Mouse (Mus musculus) lung, postnatal 0 days (tissue): ENCODE measurements around the gene Syde1. TPM values are rescaled to one million over a fixed set of nuclear protein-coding genes. Genes with fewer than 3 reads are reported as not detected.

Experiments used
- ATAC-seq: fragments of 200-750 bp; cut with Nextera tagmentation; 2 replicates; pipeline ENCODE4 v1.8.0; 2017; ENCODE audit warnings: moderate library complexity
- DNase-seq: peaks from one replicate; pipeline ENCODE4 v3.0.0-alpha.2; 2016; ENCODE audit warnings: low spot score
- H3K27ac ChIP-seq: fragments of 300-500 bp; sonication (generic); 2 replicates; pipeline ENCODE4 v1.5.1; 2014; ENCODE audit warnings: antibody characterized with exemption, mild to moderate bottlenecking, low read length, mixed read lengths
- H3K27me3 ChIP-seq: fragments of 300-500 bp; sonication (generic); replicated peaks from 2 replicates; pipeline ENCODE4 v1.6.1; 2014; ENCODE audit warnings: low read length, mixed read lengths; ENCODE audit not compliant: insufficient read depth
- H3K36me3 ChIP-seq: fragments of 300-500 bp; sonication (generic); 2 replicates; pipeline ENCODE4 v1.6.1; 2014; ENCODE audit warnings: low read length, mixed read lengths; ENCODE audit not compliant: insufficient read depth
- H3K4me1 ChIP-seq: fragments of 300-500 bp; sonication (generic); 2 replicates; pipeline ENCODE4 v1.6.1; 2014; ENCODE audit warnings: antibody characterized with exemption, low read depth, low read length, mixed read lengths; ENCODE audit not compliant: insufficient read depth
- H3K4me2 ChIP-seq: fragments of 300-500 bp; sonication (generic); replicated peaks from 2 replicates; pipeline ENCODE4 v1.6.1; 2014; ENCODE audit warnings: low read depth, mild to moderate bottlenecking, low read length, moderate library complexity, mixed read lengths
- H3K4me3 ChIP-seq: fragments of 300-500 bp; sonication (generic); 2 replicates; pipeline ENCODE4 v1.5.1; 2014; ENCODE audit warnings: low read depth, low read length
- H3K9ac ChIP-seq: fragments of 300-500 bp; sonication (generic); replicated peaks from 2 replicates; pipeline ENCODE4 v1.6.1; 2014; ENCODE audit warnings: low read depth, mild to moderate bottlenecking
- H3K9me3 ChIP-seq: fragments of 300-500 bp; sonication (generic); 2 replicates; pipeline ENCODE4 v1.6.1; 2016; ENCODE audit warnings: low read length, mixed read lengths
- CTCF ChIP-seq: IDR thresholded peaks from 2 replicates; pipeline ENCODE4 v1.5.1; 2016; ENCODE audit warnings: antibody characterized with exemption, mild to moderate bottlenecking
- EP300 ChIP-seq: IDR thresholded peaks from 2 replicates; pipeline ENCODE4 v1.6.1; 2016; ENCODE audit warnings: antibody characterized with exemption, mild to moderate bottlenecking, control low read depth
- WGBS: fragments of 180-500 bp; shearing (Covaris S2); extraction: QIAGEN DNeasy Blood & Tissue Kit; methylation state at CpG from one replicate; pipeline ENCODE4 v1.1.7; 2014; 5-methylcytosine and 5-hydroxymethylcytosine counted together
- polyA plus RNA-seq: library from polyadenylated mRNA; unstranded; fragments of >200 nt; fragmentation: Nextera tagmentation; extraction: Ambion mirVana; gene quantifications from 2 replicates; pipeline ENCODE4 v1.2.1, GENCODE M21; 2015

Syde1 gene
- polyA plus RNA-seq, 1 experiment from 2014 or later: 16.1 TPM

DNA sequence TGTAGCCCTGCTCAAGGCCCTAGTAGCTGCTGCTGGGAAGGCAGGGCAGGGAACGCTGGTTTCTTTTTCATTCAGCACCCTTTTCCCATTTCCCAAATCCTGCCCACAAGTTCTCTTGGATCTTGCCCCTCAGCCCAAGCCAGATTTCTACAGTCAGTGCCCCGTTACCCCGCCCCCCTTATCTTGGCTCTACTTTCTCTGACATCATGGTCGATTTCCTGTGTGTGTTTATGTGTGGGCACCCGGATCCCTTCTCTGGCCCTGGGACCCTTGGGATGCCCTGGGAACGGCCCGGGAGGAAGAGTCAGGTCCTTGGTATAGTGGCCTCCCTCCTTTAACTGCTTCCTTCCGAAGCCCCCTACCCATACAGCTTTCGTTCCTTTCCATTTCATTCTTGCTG is 1.0 kb downstream of the Syde1 start:
- 13% methylated on average over 9 of the region's 9 CpGs for WGBS
- Histone ChIP-seq H3K4me3 (peak overlapping the region; percentile 84), H3K27ac (peak overlapping the region; percentile 92), H3K27me3 (no peaks in the 10 kb centered on the region), H3K4me1 (0 out of 2 replicates have a peak, but pooled peaks cover 11% of the 10 kb centered on the region), H3K9ac (peak overlapping the region; percentile 91), H3K4me2 (peak overlapping the region; percentile 78), H3K36me3 (peaks cover 29% of the 10 kb centered on the region), H3K9me3 (no peaks in the 10 kb centered on the region)
- ATAC-seq (peak; percentile 72), DNase-seq (peak; percentile 72)
- TF ChIP-seq CTCF (no peak), EP300 (0 out of 2 replicates have a peak, but pooled peaks have one; percentile 4)

DNA sequence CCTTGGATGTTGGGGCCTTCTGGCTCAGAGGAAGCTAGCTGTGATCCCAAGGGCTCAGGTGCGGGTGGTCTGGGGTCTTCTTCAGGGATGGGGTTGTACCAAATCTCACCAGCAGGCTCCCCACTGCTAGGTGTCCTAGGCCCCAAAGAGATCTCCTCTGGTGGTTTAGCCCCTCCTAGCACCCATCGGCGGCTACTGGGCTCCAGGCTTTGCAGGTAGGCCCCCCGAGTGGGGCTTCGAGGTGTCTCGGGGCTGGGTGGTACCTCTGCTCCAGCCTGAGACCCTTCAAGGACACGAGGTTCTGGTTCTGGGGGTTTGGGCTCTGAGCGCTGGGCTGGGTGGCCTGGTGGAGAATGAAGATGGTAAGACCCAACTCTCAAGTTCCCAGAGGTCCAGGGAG is 1.9 kb downstream of the Syde1 start:
- Histone ChIP-seq H3K27ac (0 out of 2 replicates have a peak overlapping the region, but pooled peaks have one; percentile 92), H3K9me3 (no peaks in the 10 kb centered on the region), H3K27me3 (no peaks in the 10 kb centered on the region), H3K36me3 (peaks cover 36% of the 10 kb centered on the region), H3K9ac (no peak overlapping the region), H3K4me2 (peak overlapping the region; percentile 78; the same call in 1 of the 2 replicates), H3K4me1 (0 out of 2 replicates have a peak, but pooled peaks cover 11% of the 10 kb centered on the region), H3K4me3 (no peak overlapping the region)
- WGBS: 92% methylated on average over 8 of the region's 8 CpGs
- no peak for TF ChIP-seq EP300
- TF ChIP-seq CTCF: no peak
- no peak for ATAC-seq
- no peak for DNase-seq

DNA sequence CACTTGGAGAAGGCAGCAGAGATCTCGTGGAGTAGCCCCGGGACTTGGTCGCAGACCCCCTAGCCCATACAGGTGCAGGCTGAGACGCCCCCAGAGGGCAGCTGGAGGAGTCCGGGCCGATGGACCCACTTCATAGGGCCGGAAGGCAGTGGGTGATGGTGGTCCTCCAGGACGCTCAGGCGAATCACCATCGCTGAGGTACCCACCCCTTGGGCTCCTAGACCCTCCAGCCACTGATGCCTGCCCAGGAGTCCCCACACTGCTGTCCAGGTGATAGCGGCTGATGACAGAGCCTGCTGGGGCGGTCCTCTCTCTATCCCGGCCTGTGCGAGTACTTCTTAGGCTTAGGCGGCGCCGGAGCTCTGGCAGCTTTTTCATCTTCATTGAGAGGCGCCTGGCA is 2.5 kb downstream of the Syde1 start:
- H3K9ac ChIP-seq: no peak overlapping the region
- 0 out of 2 replicates have a peak, but pooled peaks cover 11% of the 10 kb centered on the region for H3K4me1 ChIP-seq
- no peak for ATAC-seq
- H3K9me3 ChIP-seq: no peaks in the 10 kb centered on the region
- H3K27me3 ChIP-seq: no peaks in the 10 kb centered on the region
- H3K4me2 ChIP-seq: no peak overlapping the region
- DNase-seq: no peak
- H3K36me3 ChIP-seq: peaks cover 39% of the 10 kb centered on the region
- no peak overlapping the region for H3K27ac ChIP-seq
- TF ChIP-seq EP300: no peak
- no peak for TF ChIP-seq CTCF
- H3K4me3 ChIP-seq: no peak overlapping the region
- 95% methylated on average over 18 of the region's 18 CpGs for WGBS

DNA sequence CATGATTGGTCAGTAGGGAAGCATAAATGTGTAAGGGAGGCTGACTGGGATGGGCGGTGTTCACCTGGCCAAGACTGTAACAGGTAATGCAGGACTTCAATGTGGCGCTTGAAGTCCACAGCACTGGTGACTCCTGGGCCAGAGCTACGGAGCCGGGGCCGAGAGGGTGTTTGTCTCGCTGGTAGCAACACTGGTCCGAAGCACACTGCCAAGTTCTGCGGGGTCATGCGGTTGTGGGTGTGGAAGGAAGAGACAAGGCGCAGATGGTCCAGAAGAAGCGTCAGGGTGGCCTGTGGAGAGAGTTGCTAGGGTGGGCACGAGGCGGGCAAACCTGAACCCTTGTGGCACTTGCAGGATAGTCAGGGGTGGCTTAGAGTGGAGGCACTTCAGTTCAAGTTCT is 5.7 kb downstream of the Syde1 start:
- Histone ChIP-seq H3K4me1 (0 out of 2 replicates have a peak, but pooled peaks cover 11% of the 10 kb centered on the region), H3K27me3 (no peaks in the 10 kb centered on the region), H3K27ac (no peak overlapping the region), H3K4me3 (no peak overlapping the region), H3K9me3 (no peaks in the 10 kb centered on the region), H3K9ac (no peak overlapping the region), H3K4me2 (no peak overlapping the region), H3K36me3 (peaks cover 43% of the 10 kb centered on the region)
- 95% methylated on average over 13 of the region's 13 CpGs for WGBS
- TF ChIP-seq EP300: no peak
- no peak for TF ChIP-seq CTCF
- DNase-seq (no peak), ATAC-seq (no peak)

DNA sequence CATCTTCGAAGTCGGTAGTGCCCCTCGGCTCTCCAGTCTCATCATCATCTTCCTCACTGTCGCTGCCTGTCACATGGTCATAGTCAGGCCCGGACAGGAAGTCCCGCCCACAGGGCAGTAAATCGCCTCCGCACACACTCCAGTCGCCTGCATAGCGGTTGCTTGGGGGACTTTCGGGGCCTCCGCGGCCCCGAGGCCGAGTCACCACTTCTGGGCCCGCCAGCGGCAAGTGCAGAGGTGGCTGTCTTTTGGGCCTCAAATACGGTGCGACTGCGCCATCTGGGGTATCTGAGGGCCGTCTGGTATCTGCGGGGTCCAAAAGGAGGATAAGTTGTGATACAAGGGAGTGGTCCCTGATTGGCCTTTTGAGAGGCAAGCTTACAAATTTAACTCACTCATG is 6.2 kb downstream of the Syde1 start:
- no peaks in the 10 kb centered on the region for H3K27me3 ChIP-seq
- H3K9me3 ChIP-seq: no peaks in the 10 kb centered on the region
- ATAC-seq: no peak
- H3K27ac ChIP-seq: no peak overlapping the region
- 83% methylated on average over 22 of the region's 22 CpGs for WGBS
- H3K4me2 ChIP-seq: no peak overlapping the region
- DNase-seq: no peak
- no peak overlapping the region for H3K4me3 ChIP-seq
- peaks cover 43% of the 10 kb centered on the region for H3K36me3 ChIP-seq
- no peak overlapping the region for H3K9ac ChIP-seq
- 0 out of 2 replicates have a peak, but pooled peaks cover 9% of the 10 kb centered on the region for H3K4me1 ChIP-seq
- TF ChIP-seq CTCF (no peak), EP300 (no peak)

DNA sequence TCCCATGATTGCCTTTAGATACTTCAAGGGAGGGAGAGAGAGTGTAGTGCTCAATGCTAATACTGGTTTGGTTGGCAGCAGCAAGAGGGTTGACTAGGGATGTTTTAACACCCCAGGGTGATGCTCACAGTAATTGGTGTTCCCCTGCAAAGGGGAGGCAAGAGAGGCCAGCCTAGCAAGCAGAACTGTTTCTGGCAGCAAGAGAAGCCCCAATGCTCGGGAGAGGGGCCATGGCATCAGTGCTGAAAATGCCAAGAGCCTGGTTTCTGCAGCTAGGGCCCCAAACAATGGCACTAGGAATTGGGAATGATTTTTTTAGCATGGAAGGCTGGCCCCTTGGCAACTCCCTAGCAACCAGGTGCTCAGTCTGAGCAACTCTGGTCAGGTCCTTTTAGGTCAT is 6.8 kb downstream of the Syde1 start:
- TF ChIP-seq EP300 (no peak), CTCF (no peak)
- Histone ChIP-seq H3K9ac (no peak overlapping the region), H3K4me1 (0 out of 2 replicates have a peak, but pooled peaks cover 3% of the 10 kb centered on the region), H3K27ac (no peak overlapping the region), H3K36me3 (peaks cover 46% of the 10 kb centered on the region), H3K27me3 (no peaks in the 10 kb centered on the region), H3K4me3 (no peak overlapping the region), H3K9me3 (no peaks in the 10 kb centered on the region), H3K4me2 (no peak overlapping the region)
- 83% methylated on average over 1 of the region's 1 CpGs for WGBS
- no peak for ATAC-seq
- DNase-seq: no peak

DNA sequence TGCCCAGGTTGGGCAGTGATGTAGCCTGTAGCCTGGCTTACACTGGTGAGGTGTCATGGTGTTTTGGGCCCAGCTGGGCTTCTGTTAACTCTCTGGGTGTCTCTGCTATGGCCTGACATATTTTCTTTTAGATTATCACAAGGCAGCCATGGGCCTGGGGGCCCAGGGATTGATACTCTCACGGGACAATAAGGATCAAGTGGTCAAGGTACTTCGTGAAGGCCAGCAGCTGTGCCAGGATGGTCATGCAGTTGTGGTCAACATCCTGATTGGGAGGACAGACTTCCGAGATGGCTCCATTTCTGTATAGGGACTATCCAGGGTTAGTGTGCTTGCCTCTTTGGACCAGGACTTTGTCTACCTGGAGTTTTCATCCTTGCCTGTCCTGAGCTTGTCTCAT is 7.8 kb downstream of the Syde1 start:
- DNase-seq (no peak), ATAC-seq (no peak)
- H3K27me3 ChIP-seq: no peaks in the 10 kb centered on the region
- WGBS: 64% methylated on average over 3 of the region's 3 CpGs
- H3K36me3 ChIP-seq: peaks cover 40% of the 10 kb centered on the region
- no peak overlapping the region for H3K4me2 ChIP-seq
- TF ChIP-seq CTCF (no peak), EP300 (no peak)
- no peaks in the 10 kb centered on the region for H3K9me3 ChIP-seq
- H3K27ac ChIP-seq: no peak overlapping the region
- no peaks in the 10 kb centered on the region for H3K4me1 ChIP-seq
- no peak overlapping the region for H3K9ac ChIP-seq
- no peak overlapping the region for H3K4me3 ChIP-seq
